Mouse (Mus musculus): ENCODE measurements around the gene Smg6.
"Not testable (repeated sequence)": the region's sequence is repeated elsewhere in the genome, so short reads cannot be mapped to it uniquely, and the experiment has no call there.

The Smg6 gene

GRCm38 (mm10) chr11:75166861-75167642 is 241.4 kb downstream of the Smg6 start:
- DNase-seq (ENCODE audit: low read depth, low spot score), result no peak

GRCm38 (mm10) chr11:75167643-75168589 is 242.3 kb downstream of the Smg6 start:
- DNase-seq (ENCODE audit: low read depth, low spot score), result peak; percentile 48

GRCm38 (mm10) chr11:75168590-75169361 is 243.2 kb downstream of the Smg6 start:
- peak; percentile 88 for DNase-seq (ENCODE audit: low read depth, low spot score)

- DNase-seq (ENCODE audit: low read depth, low spot score), result no peak
Measured at GRCm38 (mm10) chr11:75169405-75170080, 243.9 kb downstream of the Smg6 start, which contains the start of gene Hic1. Gene Hic1, minus strand, starts transcription at chr11:75169519.

GRCm38 (mm10) chr11:75170136-75170751 is 244.6 kb downstream of the Smg6 start:
- DNase-seq (ENCODE audit: low read depth, low spot score), result peak; percentile 97

- DNase-seq (ENCODE audit: low read depth, low spot score), result no peak
Measured at GRCm38 (mm10) chr11:75171186-75171865, 245.7 kb downstream of the Smg6 start.

- no peak for DNase-seq (ENCODE audit: low read depth, low spot score)
Measured at GRCm38 (mm10) chr11:75172151-75173094, 246.8 kb downstream of the Smg6 start.

- peak; percentile 83 for DNase-seq (ENCODE audit: low read depth, low spot score)
Measured at GRCm38 (mm10) chr11:75173095-75173798, 247.6 kb downstream of the Smg6 start.

GRCm38 (mm10) chr11:75173799-75174165 is 248.2 kb downstream of the Smg6 start:
- DNase-seq (ENCODE audit: low read depth, low spot score), result no peak

- not testable (repeated sequence) for DNase-seq (ENCODE audit: low read depth, low spot score)
Measured at GRCm38 (mm10) chr11:75174574-75174973, 249.0 kb downstream of the Smg6 start.

GRCm38 (mm10) chr11:75178011-75178410 is 252.4 kb downstream of the Smg6 start:
- no peak for DNase-seq (ENCODE audit: low read depth, low spot score)

- DNase-seq (ENCODE audit: low read depth, low spot score), result peak; percentile 95
Measured at GRCm38 (mm10) chr11:75178672-75179208, 253.1 kb downstream of the Smg6 start, which contains the start of gene Ovca2. Gene Ovca2, minus strand, starts transcription at chr11:75178835.

- DNase-seq (ENCODE audit: low read depth, low spot score), result no peak
Measured at GRCm38 (mm10) chr11:75183917-75184570, 258.4 kb downstream of the Smg6 start.

- no peak for DNase-seq (ENCODE audit: low read depth, low spot score)
Measured at GRCm38 (mm10) chr11:75184573-75184972, 258.9 kb downstream of the Smg6 start.

GRCm38 (mm10) chr11:75184986-75185385 is 259.4 kb downstream of the Smg6 start:
- DNase-seq (ENCODE audit: low read depth, low spot score), result peak; percentile 58

GRCm38 (mm10) chr11:75189713-75190370 is 264.2 kb downstream of the Smg6 start:
- peak; percentile 65 for DNase-seq (ENCODE audit: low read depth, low spot score)

- peak; percentile 94 for DNase-seq (ENCODE audit: low read depth, low spot score)
Measured at GRCm38 (mm10) chr11:75190371-75190724, 264.7 kb downstream of the Smg6 start.

Measured in A20 (cell line).